Mouse (Mus musculus) G1E (cell line): Measurements from ENCODE around the gene Fbxo24. TPM values are rescaled to one million over a fixed set of nuclear protein-coding genes. Genes with fewer than 3 reads are reported as not detected.

ENCODE experiments used
- ATAC-seq: 2 replicates; pipeline ENCODE4 v1.8.0; 2016; ENCODE audit warnings: mild to moderate bottlenecking; ENCODE audit not compliant: insufficient number of reproducible peaks, poor library complexity, low FRiP score, severe bottlenecking; ENCODE audit errors: extremely low read depth
- DNase-seq: peaks from one replicate; pipeline ENCODE4 v3.0.0; 2012; ENCODE audit warnings: low spot score
- H3K27me3 ChIP-seq: 2 replicates; pipeline ENCODE4 v1.6.1; 2012; ENCODE audit warnings: mild to moderate bottlenecking, low read length, inconsistent platforms; ENCODE audit not compliant: insufficient read depth
- H3K36me3 ChIP-seq: replicated peaks from 2 replicates; pipeline ENCODE3; 2012; ENCODE audit warnings: mild to moderate bottlenecking, inconsistent platforms
- H3K4me1 ChIP-seq: 2 replicates; pipeline ENCODE4 v1.6.1; 2012; ENCODE audit warnings: low read depth, low read length, inconsistent platforms, mixed read lengths; ENCODE audit not compliant: insufficient read depth
- H3K4me3 ChIP-seq: 2 replicates; pipeline ENCODE4 v1.5.1; 2012; ENCODE audit warnings: low read depth, mild to moderate bottlenecking, inconsistent platforms, low read length, moderate library complexity, mixed read lengths
- H3K9me3 ChIP-seq: replicated peaks from 2 replicates; pipeline ENCODE4 v1.6.1; 2012; ENCODE audit warnings: inconsistent platforms
- CTCF ChIP-seq: IDR thresholded peaks from 2 replicates; pipeline ENCODE4 v1.5.1; 2012; ENCODE audit warnings: low read depth, low read length, inconsistent platforms, mixed read lengths
- GATA1 ChIP-seq: IDR thresholded peaks from 2 replicates; pipeline ENCODE4 v1.6.1; 2012; ENCODE audit warnings: borderline replicate concordance, low read length, inconsistent platforms, mixed read lengths
- GATA2 ChIP-seq: IDR thresholded peaks from 2 replicates; pipeline ENCODE4 v1.6.1; 2012; ENCODE audit warnings: low read depth, low read length, inconsistent platforms, borderline replicate concordance
- POLR2AphosphoS5 ChIP-seq: IDR thresholded peaks from 2 replicates; pipeline ENCODE4 v1.6.1; 2012; ENCODE audit warnings: low read depth, low read length, inconsistent platforms; ENCODE audit not compliant: insufficient replicate concordance
- TAL1 ChIP-seq: conservative IDR thresholded peaks from 2 replicates; pipeline ENCODE4 v1.6.1; 2012; ENCODE audit warnings: low read depth, low read length, inconsistent platforms, mixed read lengths
- polyA plus RNA-seq: library from polyadenylated mRNA; stranded (reverse); fragments of >175 nt; gene quantifications from 2 replicates; pipeline ENCODE4 v1.2.3, GENCODE M21; 2012
- total RNA-seq, 2 experiments: library from RNA; stranded (forward) in 1 of 2; stranded (reverse) in 1 of 2; fragments of 200-1000 nt in 1 of 2; fragments of >200 nt in 1 of 2; fragmentation: Nextera tagmentation in 1 of 2; gene quantifications; 2 replicates each; pipeline ENCODE4 v1.2.3; 2014 to 2017

Gene Fbxo24
- total and polyA plus RNA-seq, 3 experiments, result 0.05 to 0.11 TPM; not detected in 1

- DNase-seq (peak; percentile 38), ATAC-seq (no peak)
- H3K27me3 ChIP-seq, result 0 out of 2 replicates have a peak, but pooled peaks cover 3% of the 10 kb centered on the region
- peak overlapping the region; percentile 82 for H3K4me3 ChIP-seq
- H3K36me3 ChIP-seq, result peaks cover 33% of the 10 kb centered on the region
- H3K4me1 ChIP-seq, result peaks cover 68% of the 10 kb centered on the region
- peaks cover 5% of the 10 kb centered on the region for H3K9me3 ChIP-seq
- TF ChIP-seq GATA2 (no peak), TAL1 (no peak), POLR2AphosphoS5 (no peak), CTCF (no peak), GATA1 (no peak)
Measured at GRCm38 (mm10) chr5:137570181-137570580, 58.6 kb downstream of the Fbxo24 start.

GRCm38 (mm10) chr5:137569665-137570064 lies 59.1 kb downstream of the Fbxo24 start, which contains the start of gene Tfr2:
Tfr2 (plus strand) TSS chr5:137569840.
- no peak for TF ChIP-seq TAL1
- no peak for TF ChIP-seq CTCF
- ATAC-seq (peak; percentile 51), DNase-seq (peak; percentile 84)
- Histone ChIP-seq H3K4me1 (peaks cover 63% of the 10 kb centered on the region), H3K36me3 (peaks cover 28% of the 10 kb centered on the region), H3K27me3 (0 out of 2 replicates have a peak, but pooled peaks cover 5% of the 10 kb centered on the region), H3K9me3 (peaks cover 5% of the 10 kb centered on the region), H3K4me3 (peak within 1 kb of the TSS; percentile 82)

GRCm38 (mm10) chr5:137569031-137569430 lies 59.8 kb downstream of the Fbxo24 start:
- DNase-seq, result no peak
- peaks cover 56% of the 10 kb centered on the region for H3K4me1 ChIP-seq
- peaks cover 21% of the 10 kb centered on the region for H3K36me3 ChIP-seq
- H3K9me3 ChIP-seq, result peaks cover 5% of the 10 kb centered on the region
- H3K4me3 ChIP-seq, result peak overlapping the region; percentile 62; the same call in 1 of the 2 replicates
- no peak for TF ChIP-seq CTCF
- TF ChIP-seq GATA2, result no peak
- TF ChIP-seq GATA1, result no peak
- TF ChIP-seq POLR2AphosphoS5, result no peak
- no peak for TF ChIP-seq TAL1
- ATAC-seq, result no peak
- 0 out of 2 replicates have a peak, but pooled peaks cover 5% of the 10 kb centered on the region for H3K27me3 ChIP-seq

GRCm38 (mm10) chr5:137568223-137568798 lies 60.5 kb downstream of the Fbxo24 start:
- H3K27me3 ChIP-seq, result 0 out of 2 replicates have a peak, but pooled peaks cover 5% of the 10 kb centered on the region
- H3K4me3 ChIP-seq, result no peak overlapping the region; the same call in 1 of the 2 replicates
- peaks cover 14% of the 10 kb centered on the region for H3K36me3 ChIP-seq
- peaks cover 49% of the 10 kb centered on the region for H3K4me1 ChIP-seq
- peaks cover 5% of the 10 kb centered on the region for H3K9me3 ChIP-seq
- ATAC-seq, result no peak
- no peak for TF ChIP-seq GATA2
- TF ChIP-seq TAL1, result no peak
- no peak for TF ChIP-seq CTCF
- TF ChIP-seq POLR2AphosphoS5, result no peak
- no peak for TF ChIP-seq GATA1
- DNase-seq, result no peak

GRCm38 (mm10) chr5:137566416-137566815 lies 62.4 kb downstream of the Fbxo24 start:
- ATAC-seq (no peak), DNase-seq (no peak)
- no peak for TF ChIP-seq CTCF
- TF ChIP-seq TAL1, result no peak
- no peak for TF ChIP-seq POLR2AphosphoS5
- TF ChIP-seq GATA1, result no peak
- no peak for TF ChIP-seq GATA2
- Histone ChIP-seq H3K36me3 (no peaks in the 10 kb centered on the region), H3K4me1 (peaks cover 34% of the 10 kb centered on the region), H3K9me3 (peaks cover 5% of the 10 kb centered on the region), H3K4me3 (no peak overlapping the region), H3K27me3 (peaks cover 17% of the 10 kb centered on the region)

- no peak for TF ChIP-seq GATA2
- no peak for TF ChIP-seq POLR2AphosphoS5
- no peak for TF ChIP-seq GATA1
- no peak for TF ChIP-seq TAL1
- no peak for TF ChIP-seq CTCF
Measured at GRCm38 (mm10) chr5:137565744-137566143, 63.1 kb downstream of the Fbxo24 start.

GRCm38 (mm10) chr5:137562965-137563364 lies 65.8 kb downstream of the Fbxo24 start:
- H3K4me3 ChIP-seq, result no peak overlapping the region
- peaks cover 6% of the 10 kb centered on the region for H3K4me1 ChIP-seq
- peaks cover 44% of the 10 kb centered on the region for H3K27me3 ChIP-seq
- H3K9me3 ChIP-seq, result no peaks in the 10 kb centered on the region
- ATAC-seq, result no peak
- DNase-seq, result no peak
- H3K36me3 ChIP-seq, result no peaks in the 10 kb centered on the region
- TF ChIP-seq CTCF (no peak), GATA2 (no peak), TAL1 (no peak), GATA1 (no peak)

More at GRCm38 (mm10) chr5:137565744-137566143, 63.1 kb downstream of the Fbxo24 start:
- DNase-seq, result no peak
- Histone ChIP-seq H3K4me3 (no peak overlapping the region), H3K4me1 (peaks cover 28% of the 10 kb centered on the region), H3K27me3 (peaks cover 21% of the 10 kb centered on the region), H3K36me3 (no peaks in the 10 kb centered on the region), H3K9me3 (peaks cover 5% of the 10 kb centered on the region)
- no peak for ATAC-seq

Other genes with a start within 250 kb of the Fbxo24 start
Only the 20 nearest of the 22 such genes appear.
- not detected in 2 replicates for gene Zan, start 151.9 kb downstream of the Fbxo24 start, total RNA-seq (2014; fragmentation: Nextera tagmentation)
- gene Zan, start 151.9 kb downstream of the Fbxo24 start, total RNA-seq (2017), result 0.12 and 0.22 TPM in 2 replicates
- 0.02 TPM in 1 of 2 replicates, not detected in the other for gene Zan, start 151.9 kb downstream of the Fbxo24 start, polyA plus RNA-seq
- gene Pop7, start 126.5 kb downstream of the Fbxo24 start, total RNA-seq (2014; fragmentation: Nextera tagmentation), result 9.0 and 14.1 TPM in 2 replicates
- gene Pop7, start 126.5 kb downstream of the Fbxo24 start, total RNA-seq (2017), result 29.3 and 33.2 TPM in 2 replicates
- gene Pop7, start 126.5 kb downstream of the Fbxo24 start, polyA plus RNA-seq, result 39.8 and 55.7 TPM in 2 replicates
- 23.2 and 30.3 TPM in 2 replicates for gene Gigyf1, start 110.5 kb downstream of the Fbxo24 start, total RNA-seq (2014; fragmentation: Nextera tagmentation)
- 6.8 and 7.0 TPM in 2 replicates for gene Gigyf1, start 110.5 kb downstream of the Fbxo24 start, total RNA-seq (2017)
- gene Gigyf1, start 110.5 kb downstream of the Fbxo24 start, polyA plus RNA-seq, result 49.0 and 50.4 TPM in 2 replicates
- not detected in 2 replicates for gene Epo, start 95.8 kb downstream of the Fbxo24 start, total RNA-seq (2014; fragmentation: Nextera tagmentation)
- gene Epo, start 95.8 kb downstream of the Fbxo24 start, total RNA-seq (2017), result not detected in 2 replicates
- gene Epo, start 95.8 kb downstream of the Fbxo24 start, polyA plus RNA-seq, result not detected in 2 replicates
- gene Gnb2, start 95.5 kb downstream of the Fbxo24 start, total RNA-seq (2014; fragmentation: Nextera tagmentation), result 229 and 302 TPM in 2 replicates
- 255 and 347 TPM in 2 replicates for gene Gnb2, start 95.5 kb downstream of the Fbxo24 start, total RNA-seq (2017)
- gene Gnb2, start 95.5 kb downstream of the Fbxo24 start, polyA plus RNA-seq, result 501 and 571 TPM in 2 replicates
- not detected in 2 replicates for gene Actl6b, start 75.5 kb downstream of the Fbxo24 start, total RNA-seq (2014; fragmentation: Nextera tagmentation)
- gene Actl6b, start 75.5 kb downstream of the Fbxo24 start, total RNA-seq (2017), result 0.11 TPM in 1 of 2 replicates, not detected in the other
- not detected in 2 replicates for gene Actl6b, start 75.5 kb downstream of the Fbxo24 start, polyA plus RNA-seq
- gene Tfr2, start 59.2 kb downstream of the Fbxo24 start, total RNA-seq (2014; fragmentation: Nextera tagmentation), result 193 and 194 TPM in 2 replicates
- 52.6 and 67.3 TPM in 2 replicates for gene Tfr2, start 59.2 kb downstream of the Fbxo24 start, total RNA-seq (2017)
- 87.3 and 117 TPM in 2 replicates for gene Tfr2, start 59.2 kb downstream of the Fbxo24 start, polyA plus RNA-seq
- 58.9 and 61.2 TPM in 2 replicates for gene Mospd3, start 27.9 kb downstream of the Fbxo24 start, total RNA-seq (2014; fragmentation: Nextera tagmentation)
- 3.8 and 5.4 TPM in 2 replicates for gene Mospd3, start 27.9 kb downstream of the Fbxo24 start, total RNA-seq (2017)
- 316 and 504 TPM in 2 replicates for gene Mospd3, start 27.9 kb downstream of the Fbxo24 start, polyA plus RNA-seq
- not detected in 2 replicates for gene Pcolce, start 15.2 kb downstream of the Fbxo24 start, total RNA-seq (2014; fragmentation: Nextera tagmentation)
- gene Pcolce, start 15.2 kb downstream of the Fbxo24 start, total RNA-seq (2017), result 0.16 and 0.23 TPM in 2 replicates
- 0.08 and 0.17 TPM in 2 replicates for gene Pcolce, start 15.2 kb downstream of the Fbxo24 start, polyA plus RNA-seq
- gene Lrch4, start 119 bp upstream of the Fbxo24 start, total RNA-seq (2014; fragmentation: Nextera tagmentation), result 92.8 and 98.9 TPM in 2 replicates
- 20.6 and 23.3 TPM in 2 replicates for gene Lrch4, start 119 bp upstream of the Fbxo24 start, total RNA-seq (2017)
- 192 and 269 TPM in 2 replicates for gene Lrch4, start 119 bp upstream of the Fbxo24 start, polyA plus RNA-seq
- 27.2 and 44.5 TPM in 2 replicates for gene Gm20605, start 173 bp upstream of the Fbxo24 start, total RNA-seq (2014; fragmentation: Nextera tagmentation)
- gene Gm20605, start 173 bp upstream of the Fbxo24 start, total RNA-seq (2017), result 9.5 and 11.4 TPM in 2 replicates
- gene Gm20605, start 173 bp upstream of the Fbxo24 start, polyA plus RNA-seq, result 11.0 and 14.5 TPM in 2 replicates
- gene Sap25, start 12.3 kb upstream of the Fbxo24 start, total RNA-seq (2014; fragmentation: Nextera tagmentation), result 39.2 and 56.5 TPM in 2 replicates
- gene Sap25, start 12.3 kb upstream of the Fbxo24 start, total RNA-seq (2017), result 7.9 and 10.5 TPM in 2 replicates
- gene Sap25, start 12.3 kb upstream of the Fbxo24 start, polyA plus RNA-seq, result 41.8 and 58.3 TPM in 2 replicates
- not detected in 2 replicates for gene Irs3, start 16.7 kb upstream of the Fbxo24 start, total RNA-seq (2014; fragmentation: Nextera tagmentation)
- 0.11 and 0.12 TPM in 2 replicates for gene Irs3, start 16.7 kb upstream of the Fbxo24 start, total RNA-seq (2017)
- gene Irs3, start 16.7 kb upstream of the Fbxo24 start, polyA plus RNA-seq, result not detected in 2 replicates
- gene Agfg2, start 55.7 kb upstream of the Fbxo24 start, total RNA-seq (2014; fragmentation: Nextera tagmentation), result 20.2 and 47.1 TPM in 2 replicates
- gene Agfg2, start 55.7 kb upstream of the Fbxo24 start, total RNA-seq (2017), result 25.0 and 26.1 TPM in 2 replicates
- 102 and 115 TPM in 2 replicates for gene Agfg2, start 55.7 kb upstream of the Fbxo24 start, polyA plus RNA-seq
- gene Nyap1, start 112.6 kb upstream of the Fbxo24 start, total RNA-seq (2014; fragmentation: Nextera tagmentation), result 0.90 and 1.0 TPM in 2 replicates
- gene Nyap1, start 112.6 kb upstream of the Fbxo24 start, total RNA-seq (2017), result 0.38 and 0.70 TPM in 2 replicates
- gene Nyap1, start 112.6 kb upstream of the Fbxo24 start, polyA plus RNA-seq, result 2.8 and 3.0 TPM in 2 replicates
- gene Tsc22d4, start 116.7 kb upstream of the Fbxo24 start, total RNA-seq (2014; fragmentation: Nextera tagmentation), result 90.8 and 114 TPM in 2 replicates
- 74.5 and 93.5 TPM in 2 replicates for gene Tsc22d4, start 116.7 kb upstream of the Fbxo24 start, total RNA-seq (2017)
- gene Tsc22d4, start 116.7 kb upstream of the Fbxo24 start, polyA plus RNA-seq, result 404 and 491 TPM in 2 replicates
- 202 and 204 TPM in 2 replicates for gene Ppp1r35, start 149.8 kb upstream of the Fbxo24 start, total RNA-seq (2014; fragmentation: Nextera tagmentation)
- 28.2 and 35.6 TPM in 2 replicates for gene Ppp1r35, start 149.8 kb upstream of the Fbxo24 start, total RNA-seq (2017)
- 121 and 153 TPM in 2 replicates for gene Ppp1r35, start 149.8 kb upstream of the Fbxo24 start, polyA plus RNA-seq
- 51.3 and 53.9 TPM in 2 replicates for gene Mepce, start 158.7 kb upstream of the Fbxo24 start, total RNA-seq (2014; fragmentation: Nextera tagmentation)
- 22.3 and 27.8 TPM in 2 replicates for gene Mepce, start 158.7 kb upstream of the Fbxo24 start, total RNA-seq (2017)
- gene Mepce, start 158.7 kb upstream of the Fbxo24 start, polyA plus RNA-seq, result 173 and 216 TPM in 2 replicates
- gene Zcwpw1, start 158.8 kb upstream of the Fbxo24 start, total RNA-seq (2014; fragmentation: Nextera tagmentation), result 8.4 and 9.9 TPM in 2 replicates
- 10.5 and 12.9 TPM in 2 replicates for gene Zcwpw1, start 158.8 kb upstream of the Fbxo24 start, total RNA-seq (2017)
- gene Zcwpw1, start 158.8 kb upstream of the Fbxo24 start, polyA plus RNA-seq, result 0.15 and 0.34 TPM in 2 replicates
- gene Pilra, start 207.3 kb upstream of the Fbxo24 start, total RNA-seq (2014; fragmentation: Nextera tagmentation), result not detected in 2 replicates
- 3.4 and 5.1 TPM in 2 replicates for gene Pilra, start 207.3 kb upstream of the Fbxo24 start, total RNA-seq (2017)
- 0.02 TPM in 1 of 2 replicates, not detected in the other for gene Pilra, start 207.3 kb upstream of the Fbxo24 start, polyA plus RNA-seq